Mouse (Mus musculus) embryonic facial prominence, embryonic 14.5 days (tissue): ENCODE data around the gene Hbb-bh2. TPM values are rescaled to one million over a fixed set of nuclear protein-coding genes. Genes with fewer than 3 reads are reported as not detected.
"Not testable (repeated sequence)": the region's sequence is repeated elsewhere in the genome, so short reads cannot be mapped to it uniquely, and the experiment has no call there.

Experiments used
- ATAC-seq: fragments of 200-750 bp; cut with Nextera tagmentation; 2 replicates; pipeline ENCODE4 v1.8.0; 2017; ENCODE audit warnings: low read depth, moderate number of reproducible peaks, moderate TSS enrichment
- DNase-seq: peaks from one replicate; pipeline ENCODE4 v3.0.0-alpha.2; 2015; ENCODE audit warnings: low spot score
- H3K27ac ChIP-seq: fragments of 300-500 bp; sonication (generic); replicated peaks from 2 replicates; pipeline ENCODE4 v1.5.1; 2014; ENCODE audit warnings: low read depth, mild to moderate bottlenecking, low read length, moderate library complexity
- H3K27me3 ChIP-seq: fragments of 300-500 bp; sonication (generic); replicated peaks from 2 replicates; pipeline ENCODE4 v1.6.1; 2014; ENCODE audit warnings: low read length; ENCODE audit not compliant: control insufficient read depth, insufficient read depth
- H3K36me3 ChIP-seq: fragments of 300-500 bp; sonication (generic); 2 replicates; pipeline ENCODE4 v1.6.1; 2014; ENCODE audit warnings: low read length, mixed read lengths; ENCODE audit not compliant: control insufficient read depth, insufficient read depth
- H3K4me1 ChIP-seq: fragments of 300-500 bp; sonication (generic); 2 replicates; pipeline ENCODE4 v1.6.1; 2014; ENCODE audit warnings: antibody characterized with exemption, low read length; ENCODE audit not compliant: control insufficient read depth, insufficient read depth
- H3K4me2 ChIP-seq: fragments of 300-500 bp; sonication (generic); 2 replicates; pipeline ENCODE4 v1.6.1; 2014; ENCODE audit warnings: low read depth, mild to moderate bottlenecking, low read length, moderate library complexity, mixed read lengths
- H3K4me3 ChIP-seq: fragments of 300-500 bp; sonication (generic); 2 replicates; pipeline ENCODE4 v1.5.1; 2014; ENCODE audit warnings: low read depth, mild to moderate bottlenecking, low read length
- H3K9ac ChIP-seq: fragments of 300-500 bp; sonication (generic); 2 replicates; pipeline ENCODE4 v1.6.1; 2014; ENCODE audit warnings: low read depth, mild to moderate bottlenecking, low read length, moderate library complexity, mixed read lengths
- H3K9me3 ChIP-seq: fragments of 300-500 bp; sonication (generic); 2 replicates; pipeline ENCODE4 v1.6.1; 2016; ENCODE audit warnings: low read length; ENCODE audit not compliant: control insufficient read depth
- WGBS: fragments of 180-500 bp; shearing (Covaris S2); extraction: QIAGEN DNeasy Blood & Tissue Kit; methylation state at CpG from one replicate; pipeline ENCODE4 v1.1.7; 2014; 5-methylcytosine and 5-hydroxymethylcytosine counted together
- polyA plus RNA-seq: library from polyadenylated mRNA; unstranded; fragments of >200 nt; fragmentation: Nextera tagmentation; extraction: Ambion mirVana; gene quantifications from 2 replicates; pipeline ENCODE4 v1.2.1, GENCODE M21; 2014

Hbb-bh2 gene
- polyA plus RNA-seq, 1 experiment from 2014 or later: not detected

GRCm38 (mm10) chr7:103809801-103810155 lies 30.5 kb downstream of the Hbb-bh2 start:
- WGBS: 78% methylated on average over 1 of the region's 1 CpGs
- Histone ChIP-seq H3K27ac (no peak overlapping the region), H3K27me3 (no peaks in the 10 kb centered on the region), H3K4me3 (no peak overlapping the region), H3K36me3 (no peaks in the 10 kb centered on the region), H3K9me3 (no peaks in the 10 kb centered on the region), H3K4me2 (no peak overlapping the region), H3K9ac (no peak overlapping the region), H3K4me1 (no peaks in the 10 kb centered on the region)
- no peak for ATAC-seq
- DNase-seq: no peak

GRCm38 (mm10) chr7:103808971-103809800 lies 31.1 kb downstream of the Hbb-bh2 start:
- ATAC-seq (no peak), DNase-seq (no peak)
- no peaks in the 10 kb centered on the region for H3K4me1 ChIP-seq
- no peak overlapping the region for H3K9ac ChIP-seq
- H3K4me3 ChIP-seq: no peak overlapping the region
- H3K4me2 ChIP-seq: no peak overlapping the region
- no peaks in the 10 kb centered on the region for H3K9me3 ChIP-seq
- H3K27me3 ChIP-seq: no peaks in the 10 kb centered on the region
- no peaks in the 10 kb centered on the region for H3K36me3 ChIP-seq
- 74% methylated on average over 5 of the region's 5 CpGs for WGBS
- no peak overlapping the region for H3K27ac ChIP-seq

- H3K4me2 ChIP-seq, H3K36me3 ChIP-seq, ATAC-seq, H3K9me3 ChIP-seq, DNase-seq, H3K9ac ChIP-seq, H3K27me3 ChIP-seq, H3K4me1 ChIP-seq, H3K27ac ChIP-seq, H3K4me3 ChIP-seq: not testable (repeated sequence)
- WGBS: 66% methylated on average over 2 of the region's 2 CpGs
These were observed 32.2 kb downstream of the Hbb-bh2 start for GRCm38 (mm10) chr7:103808120-103808519.

GRCm38 (mm10) chr7:103806856-103807255 lies 33.5 kb downstream of the Hbb-bh2 start:
- Histone ChIP-seq H3K9me3 (no peaks in the 10 kb centered on the region), H3K36me3 (no peaks in the 10 kb centered on the region), H3K4me3 (no peak overlapping the region), H3K27ac (no peak overlapping the region), H3K4me1 (no peaks in the 10 kb centered on the region), H3K27me3 (no peaks in the 10 kb centered on the region), H3K4me2 (no peak overlapping the region), H3K9ac (no peak overlapping the region)
- 68% methylated on average over 1 of the region's 1 CpGs for WGBS
- peak; percentile 26 for DNase-seq
- ATAC-seq: no peak

GRCm38 (mm10) chr7:103792669-103793388 lies 47.5 kb downstream of the Hbb-bh2 start:
- Histone ChIP-seq H3K9ac (no peak overlapping the region), H3K27ac (no peak overlapping the region), H3K9me3 (no peaks in the 10 kb centered on the region), H3K4me3 (no peak overlapping the region), H3K36me3 (no peaks in the 10 kb centered on the region), H3K4me2 (no peak overlapping the region), H3K4me1 (no peaks in the 10 kb centered on the region), H3K27me3 (no peaks in the 10 kb centered on the region)
- WGBS: 20% methylated on average over 4 of the region's 4 CpGs
- ATAC-seq (no peak), DNase-seq (no peak)

GRCm38 (mm10) chr7:103791721-103792120 lies 48.6 kb downstream of the Hbb-bh2 start, which contains the start of gene Olfr67:
Gene Olfr67 (minus strand): TSS chr7:103791821.
- Histone ChIP-seq H3K36me3 (no peaks in the 10 kb centered on the region), H3K4me1 (no peaks in the 10 kb centered on the region), H3K9ac (no peak within 1 kb of the TSS), H3K27me3 (no peaks in the 10 kb centered on the region), H3K9me3 (no peaks in the 10 kb centered on the region), H3K4me2 (no peak within 1 kb of the TSS), H3K4me3 (no peak within 1 kb of the TSS), H3K27ac (no peak within 1 kb of the TSS)
- DNase-seq (no peak), ATAC-seq (no peak)
- WGBS: 69% methylated on average over 3 of the region's 3 CpGs

Other genes starting within 250 kb of the Hbb-bh2 start
- not detected in 2 replicates for gene Olfr619, start 239.9 kb downstream of the Hbb-bh2 start, polyA plus RNA-seq
- not detected in 2 replicates for gene Olfr620, start 228.0 kb downstream of the Hbb-bh2 start, polyA plus RNA-seq
- 0.12 and 0.13 TPM in 2 replicates for gene Olfr622, start 197.8 kb downstream of the Hbb-bh2 start, polyA plus RNA-seq
- gene Olfr623, start 176.8 kb downstream of the Hbb-bh2 start, polyA plus RNA-seq: not detected in 2 replicates
- 0.04 and 0.06 TPM in 2 replicates for gene Olfr624, start 169.3 kb downstream of the Hbb-bh2 start, polyA plus RNA-seq
- gene Olfr625-ps1, start 157.8 kb downstream of the Hbb-bh2 start, polyA plus RNA-seq: not detected in 2 replicates
- not detected in 2 replicates for gene Olfr243, start 125.8 kb downstream of the Hbb-bh2 start, polyA plus RNA-seq
- gene Olfr628, start 110.1 kb downstream of the Hbb-bh2 start, polyA plus RNA-seq: 0.14 TPM in 1 of 2 replicates, not detected in the other
- not detected in 2 replicates for gene Olfr629, start 95.6 kb downstream of the Hbb-bh2 start, polyA plus RNA-seq
- 0.07 TPM in 1 of 2 replicates, not detected in the other for gene Olfr630, start 83.2 kb downstream of the Hbb-bh2 start, polyA plus RNA-seq
- gene Olfr69, start 68.9 kb downstream of the Hbb-bh2 start, polyA plus RNA-seq: 0.12 and 0.26 TPM in 2 replicates
- not detected in 2 replicates for gene Olfr68, start 60.8 kb downstream of the Hbb-bh2 start, polyA plus RNA-seq
- gene Olfr67, start 48.7 kb downstream of the Hbb-bh2 start, polyA plus RNA-seq: not detected in 2 replicates
- 4,240 and 4,969 TPM in 2 replicates for gene Hbb-bt, start 26.5 kb downstream of the Hbb-bh2 start, polyA plus RNA-seq
- gene Hbb-bs, start 12.4 kb downstream of the Hbb-bh2 start, polyA plus RNA-seq: 10,123 and 13,531 TPM in 2 replicates
- gene Hbb-bh1, start 2.6 kb upstream of the Hbb-bh2 start, polyA plus RNA-seq: 3.6 and 8.0 TPM in 2 replicates
- 391 and 1,497 TPM in 2 replicates for gene Hbb-y, start 12.7 kb upstream of the Hbb-bh2 start, polyA plus RNA-seq
- gene Olfr66, start 45.7 kb upstream of the Hbb-bh2 start, polyA plus RNA-seq: not detected in 2 replicates
- gene Olfr64, start 54.0 kb upstream of the Hbb-bh2 start, polyA plus RNA-seq: not detected in 2 replicates
- 0.13 and 0.35 TPM in 2 replicates for gene Olfr65, start 63.0 kb upstream of the Hbb-bh2 start, polyA plus RNA-seq
- not detected in 2 replicates for gene Olfr631, start 88.3 kb upstream of the Hbb-bh2 start, polyA plus RNA-seq
- not detected in 2 replicates for gene Olfr632, start 93.8 kb upstream of the Hbb-bh2 start, polyA plus RNA-seq
- not detected in 2 replicates for gene Olfr633, start 103.9 kb upstream of the Hbb-bh2 start, polyA plus RNA-seq
- not detected in 2 replicates for gene Olfr635, start 130.6 kb upstream of the Hbb-bh2 start, polyA plus RNA-seq
- not detected in 2 replicates for gene Olfr638, start 158.2 kb upstream of the Hbb-bh2 start, polyA plus RNA-seq
- gene Olfr639, start 176.8 kb upstream of the Hbb-bh2 start, polyA plus RNA-seq: not detected in 2 replicates
- gene Olfr640, start 185.1 kb upstream of the Hbb-bh2 start, polyA plus RNA-seq: 0.13 and 0.14 TPM in 2 replicates
- gene Olfr641, start 194.9 kb upstream of the Hbb-bh2 start, polyA plus RNA-seq: 0.10 TPM in 1 of 2 replicates, not detected in the other
- not detected in 2 replicates for gene Olfr642, start 212.1 kb upstream of the Hbb-bh2 start, polyA plus RNA-seq
- gene 4930516K23Rik, start 220.9 kb upstream of the Hbb-bh2 start, polyA plus RNA-seq: not detected in 2 replicates
- gene Olfr644, start 231.3 kb upstream of the Hbb-bh2 start, polyA plus RNA-seq: 0.21 and 0.38 TPM in 2 replicates
- gene Olfr645, start 244.9 kb upstream of the Hbb-bh2 start, polyA plus RNA-seq: not detected in 2 replicates